Mouse (Mus musculus): ENCODE measurements around the gene Prickle1.

DNA sequence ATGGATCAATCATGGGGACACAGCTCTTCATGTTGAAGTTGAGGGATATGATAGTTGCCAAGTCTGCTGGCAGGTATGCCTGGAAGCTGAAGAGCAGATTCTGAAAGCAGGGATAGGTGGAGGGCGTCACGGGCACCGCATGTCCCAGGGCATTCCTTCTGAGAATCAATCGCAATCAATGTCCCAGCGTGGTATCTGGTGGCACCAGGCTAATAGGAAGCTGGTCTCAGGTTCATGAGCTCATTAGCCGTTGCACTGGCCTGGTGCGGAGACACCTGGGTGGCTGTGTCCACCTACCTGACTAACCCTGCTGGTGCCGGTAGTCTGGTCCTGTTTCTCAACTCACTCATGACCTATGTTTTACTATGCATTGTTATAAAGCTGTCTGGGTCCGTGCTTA lies 19.3 kb downstream of the Prickle1 start:
- TF ChIP-seq TCF3 (IDR thresholded peaks at IDR 0.05; ENCODE audit: insufficient read length, low read depth) = no peak
- TF ChIP-seq POLR2A (IDR thresholded peaks at IDR 0.05; ENCODE audit: insufficient read length, low read depth) = no peak
- no peak for TF ChIP-seq USF1 (IDR thresholded peaks at IDR 0.05; ENCODE audit: low read depth)
- TF ChIP-seq MYOG (IDR thresholded peaks at IDR 0.05; ENCODE audit: control insufficient read depth in 1 of 3, insufficient read depth in 1 of 3, insufficient read length in 2 of 3, low read depth in 2 of 3) = no peak
- no peak for TF ChIP-seq CEBPB (IDR thresholded peaks at IDR 0.05; ENCODE audit: insufficient read depth, poor library complexity, severe bottlenecking)
- TF ChIP-seq POLR2AphosphoS2 (IDR thresholded peaks at IDR 0.05; ENCODE audit: insufficient read length, low read depth) = no peak
- TF ChIP-seq MAX (IDR thresholded peaks at IDR 0.05; ENCODE audit: low read depth) = no peak
- no peak for TF ChIP-seq TCF12 (IDR thresholded peaks at IDR 0.05; ENCODE audit: insufficient read depth, poor library complexity, severe bottlenecking)
- TF ChIP-seq REST (IDR thresholded peaks at IDR 0.05; ENCODE audit: insufficient read depth, insufficient read length) = no peak
- no peak for TF ChIP-seq E2F4 (IDR thresholded peaks at IDR 0.05; ENCODE audit: insufficient read depth)
